Mouse (Mus musculus) brain, embryonic 14.5 days (tissue): Measurements from ENCODE around the gene Sec31a. TPM values are rescaled to one million over a fixed set of nuclear protein-coding genes. Genes with fewer than 3 reads are reported as not detected.

Experiments used
- DNase-seq: peaks from one replicate; pipeline ENCODE4 v3.0.0-alpha.2; 2011; ENCODE audit warnings: low read depth
- CTCF ChIP-seq: fragments of 200-500 bp; IDR thresholded peaks from 2 replicates; pipeline ENCODE4 v1.5.1; 2012; ENCODE audit warnings: inconsistent platforms, mild to moderate bottlenecking, moderate library complexity, borderline replicate concordance; ENCODE audit not compliant: insufficient read depth, insufficient read length; ENCODE audit errors: extremely low read depth
- POLR2A ChIP-seq: fragments of 200-500 bp; IDR thresholded peaks from 2 replicates; pipeline ENCODE4 v1.6.1; 2012; ENCODE audit warnings: mild to moderate bottlenecking, inconsistent platforms, borderline replicate concordance; ENCODE audit not compliant: poor library complexity, insufficient read depth, insufficient read length, severe bottlenecking; ENCODE audit errors: extremely low read depth
- polyA plus RNA-seq: library from polyadenylated mRNA; depleted of rRNA; stranded (reverse); fragments of >200 nt; gene quantifications from 2 replicates; pipeline ENCODE4 v1.2.3, GENCODE M21; 2012

Gene Sec31a
- polyA plus RNA-seq, 1 experiment, result 171 TPM

DNA sequence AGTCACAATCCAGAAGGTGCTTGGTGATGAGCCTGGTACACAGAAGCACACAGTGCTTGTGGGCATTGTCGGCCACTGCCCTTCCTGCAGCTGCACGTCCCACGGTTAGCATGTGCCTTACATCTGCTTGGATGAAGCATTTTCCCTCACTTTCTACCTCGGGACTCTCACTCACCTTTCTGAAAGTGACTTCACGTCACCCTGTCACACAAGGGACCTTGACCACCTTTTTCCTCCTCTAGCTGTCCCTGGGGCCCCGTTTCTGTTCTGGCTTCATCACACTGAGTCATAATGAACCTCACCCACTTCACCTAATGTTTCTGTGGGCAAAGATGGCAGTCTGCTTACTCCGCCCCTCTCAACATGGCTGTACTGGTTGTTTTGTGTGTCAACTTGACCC is 75.0 kb downstream of the Sec31a start:
- no peak for TF ChIP-seq POLR2A
- no peak for TF ChIP-seq CTCF
- no peak for DNase-seq

DNA sequence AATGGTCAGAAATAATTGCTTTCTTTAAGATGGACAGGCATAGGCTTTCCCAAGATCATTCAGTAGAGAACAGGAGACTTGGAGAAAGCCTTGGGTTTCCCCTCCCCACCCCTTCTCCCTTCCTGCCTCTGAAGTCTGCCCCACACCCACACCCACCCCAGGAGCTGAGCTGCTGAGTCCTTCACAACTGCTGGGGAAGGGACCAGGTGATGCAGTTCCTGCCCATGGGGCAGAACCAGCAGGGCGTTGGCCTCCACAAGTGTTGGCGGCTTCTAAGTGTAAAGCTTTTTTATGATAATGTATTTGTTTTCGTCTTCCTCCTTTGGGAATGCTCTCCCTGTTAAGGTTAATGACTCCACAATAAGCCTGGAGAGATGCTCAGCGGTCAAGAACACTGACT is 78.2 kb downstream of the Sec31a start:
- TF ChIP-seq CTCF (no peak), POLR2A (no peak)
- DNase-seq, result no peak

DNA sequence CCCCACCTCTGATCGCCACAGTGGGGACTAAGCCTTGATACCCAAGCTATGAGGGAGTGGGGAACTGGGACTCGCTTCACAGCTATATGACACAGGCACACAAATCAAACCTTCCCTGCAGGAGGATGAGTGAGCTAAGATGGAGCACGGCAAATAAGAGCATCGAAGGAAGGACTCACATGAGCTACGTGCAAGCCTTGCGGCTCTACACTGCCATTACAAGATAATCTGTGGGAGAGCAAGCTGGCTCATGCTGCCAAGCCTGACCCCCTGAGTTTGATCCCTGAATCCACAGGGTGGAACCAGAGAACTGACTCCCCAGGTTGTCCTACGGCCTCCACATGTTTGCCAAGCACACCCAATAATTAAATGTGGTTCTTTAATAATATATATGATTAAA is 79.2 kb downstream of the Sec31a start:
- TF ChIP-seq POLR2A (no peak), CTCF (no peak)

DNA sequence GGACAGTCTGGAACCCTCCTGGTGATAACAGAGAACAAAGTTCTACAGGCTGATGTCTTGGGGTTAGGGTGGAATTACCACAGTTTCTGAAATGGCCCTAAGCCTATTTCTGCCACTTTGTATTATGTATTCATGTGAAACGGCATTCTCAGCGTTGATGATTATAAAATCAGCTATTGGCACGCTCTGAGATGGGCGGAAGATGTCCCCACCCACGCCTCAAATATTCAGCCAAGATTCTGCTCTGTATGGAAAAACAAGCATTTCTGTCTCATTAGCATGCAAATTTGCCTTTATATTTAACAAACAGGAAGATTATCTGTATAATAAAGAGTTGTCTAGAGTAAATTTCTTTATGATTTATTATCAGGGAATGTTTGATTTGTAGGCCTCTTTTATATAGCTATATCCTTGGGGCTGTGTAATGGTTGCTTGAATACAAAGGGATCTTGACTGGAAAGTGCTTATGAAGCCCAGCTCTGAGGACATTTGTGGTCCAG is 80.4 kb downstream of the Sec31a start:
- no peak for DNase-seq

More for the DNA sequence above, 79.2 kb downstream of the Sec31a start:
- no peak for DNase-seq

DNA sequence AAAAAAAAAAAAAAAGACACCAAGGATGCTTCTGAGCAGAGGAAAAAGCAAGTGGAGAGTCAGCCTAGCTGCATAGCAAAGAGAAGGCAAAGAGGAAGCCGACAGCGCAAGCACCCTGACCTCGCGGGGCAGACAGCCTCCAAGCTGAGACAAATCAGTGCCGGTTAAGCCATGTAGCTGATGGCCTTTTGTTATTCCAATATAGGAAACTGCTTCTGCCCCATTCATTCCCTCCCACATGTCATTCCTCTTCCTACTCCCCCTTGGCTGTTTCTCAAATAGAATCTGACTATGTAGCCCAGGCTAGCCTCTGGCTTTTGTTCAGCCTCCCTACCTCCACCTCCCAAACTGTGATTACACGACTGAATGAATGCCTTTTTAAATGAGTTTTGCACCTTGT is 81.3 kb downstream of the Sec31a start:
- DNase-seq, result no peak
- no peak for TF ChIP-seq POLR2A
- TF ChIP-seq CTCF, result no peak

More for the DNA sequence above, 80.4 kb downstream of the Sec31a start:
- TF ChIP-seq CTCF (no peak), POLR2A (no peak)

DNA sequence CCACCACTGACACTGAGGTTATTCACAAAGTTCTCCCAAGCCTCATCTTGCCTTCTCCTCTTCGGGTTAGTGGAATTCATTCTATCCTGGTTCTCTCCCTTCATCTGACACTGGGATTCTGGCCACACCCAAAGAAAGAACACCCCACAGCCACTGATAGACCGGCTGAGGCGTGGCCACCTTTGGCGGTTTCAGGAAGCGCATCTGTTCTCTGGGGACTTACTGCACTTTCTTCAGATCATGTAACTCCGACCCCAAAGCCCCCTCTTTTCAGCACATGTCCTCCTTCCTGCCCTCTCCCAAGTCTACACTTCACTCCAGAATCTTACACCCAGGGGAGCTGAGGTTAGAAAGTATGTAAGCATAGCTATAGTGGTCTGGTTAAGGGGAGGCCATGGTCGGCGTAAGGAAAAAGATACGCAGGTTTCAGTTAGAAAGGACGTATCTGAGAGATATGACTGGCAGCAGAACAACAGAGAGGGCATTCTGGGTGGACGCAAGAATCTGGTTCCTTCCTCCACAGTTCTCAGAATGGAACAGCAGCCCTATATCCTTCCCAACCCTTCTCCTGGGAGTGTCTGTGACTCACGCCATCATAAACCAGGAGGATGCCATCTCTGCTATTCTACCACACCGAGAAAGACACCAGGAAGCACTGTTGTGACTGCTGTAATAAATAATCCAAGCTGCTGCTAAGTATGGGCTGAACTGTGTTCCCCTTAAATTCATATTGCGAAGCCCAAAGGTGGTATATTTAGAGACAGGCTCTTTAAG is 82.2 kb downstream of the Sec31a start:
- TF ChIP-seq POLR2A (no peak), CTCF (no peak)
- DNase-seq, result no peak

DNA sequence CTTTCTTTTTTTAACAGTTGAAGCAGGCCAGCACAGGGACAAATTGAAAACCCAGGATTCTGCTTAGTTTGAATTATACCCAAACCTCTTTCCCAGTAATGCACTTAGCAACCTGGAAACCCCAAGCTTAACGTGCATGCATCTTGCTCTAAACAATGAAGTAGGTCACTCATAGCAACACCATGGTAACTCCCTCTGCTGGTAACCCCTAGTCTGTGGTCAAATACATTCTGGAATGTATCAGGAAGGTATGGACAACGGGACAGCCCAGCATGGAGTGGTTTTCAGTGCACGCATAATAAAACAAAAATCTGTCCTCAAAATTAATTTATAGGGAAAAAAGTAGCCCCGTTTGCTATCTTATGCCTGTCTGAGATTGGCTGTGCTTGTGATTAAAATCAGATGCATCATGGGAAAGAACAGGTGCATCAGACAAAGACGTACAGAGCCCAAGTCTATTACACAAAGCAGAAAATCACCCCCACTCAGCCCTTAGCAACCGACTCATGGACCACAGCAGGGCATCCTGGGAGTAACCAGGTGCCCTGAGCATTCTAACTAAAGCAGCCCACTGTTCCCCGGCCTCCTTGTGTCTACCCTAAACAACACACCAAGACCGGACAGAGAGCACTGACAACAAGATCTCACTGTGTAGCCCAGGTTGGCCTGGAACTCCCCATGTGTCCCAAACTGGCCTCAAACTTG is 83.6 kb downstream of the Sec31a start:
- peak; percentile 47 for DNase-seq
- TF ChIP-seq CTCF (peak; percentile 0; the same call in 1 of the 2 replicates), POLR2A (no peak)

DNA sequence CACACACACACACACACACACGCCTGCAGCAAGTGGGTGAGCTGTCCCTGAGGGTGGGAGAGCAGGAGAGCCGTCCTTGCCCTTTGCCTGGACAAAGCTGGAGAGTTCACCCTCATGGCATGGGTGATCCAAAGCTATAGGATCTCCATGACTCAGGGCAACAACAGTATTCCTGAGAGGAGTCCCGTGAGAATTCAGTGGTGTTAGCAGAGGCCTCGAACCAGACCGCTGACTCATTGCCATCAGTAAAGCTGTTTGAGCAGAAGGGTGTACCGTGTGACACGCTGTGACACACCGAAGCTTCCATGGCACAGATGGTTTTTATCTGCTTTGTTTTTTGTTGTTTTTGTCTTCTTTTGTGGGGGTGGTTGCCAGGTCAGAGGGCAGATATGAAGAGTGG is 84.4 kb downstream of the Sec31a start:
- TF ChIP-seq CTCF (no peak), POLR2A (no peak)
- DNase-seq, result no peak

DNA sequence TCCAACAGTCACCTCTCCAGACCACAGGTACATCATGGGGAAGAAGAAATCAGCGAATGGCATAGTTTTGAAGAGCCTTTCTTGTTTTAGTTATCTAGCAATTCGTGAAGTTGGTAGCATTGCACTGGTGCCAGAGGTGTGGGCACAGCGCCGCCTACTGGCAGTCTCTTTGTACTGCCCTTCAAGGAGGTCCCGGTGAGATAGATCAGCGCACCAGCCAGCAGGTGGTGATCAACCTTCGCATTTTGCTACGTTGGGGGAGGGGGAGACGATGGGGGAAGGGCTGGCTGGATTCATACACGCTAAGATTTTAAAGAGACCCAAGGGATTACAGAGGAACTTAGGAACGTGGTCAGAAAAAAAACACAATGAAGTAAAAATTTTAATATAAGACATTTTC is 94.0 kb downstream of the Sec31a start:
- TF ChIP-seq CTCF, result peak; percentile 99
- TF ChIP-seq POLR2A, result no peak
- peak; percentile 93 for DNase-seq

DNA sequence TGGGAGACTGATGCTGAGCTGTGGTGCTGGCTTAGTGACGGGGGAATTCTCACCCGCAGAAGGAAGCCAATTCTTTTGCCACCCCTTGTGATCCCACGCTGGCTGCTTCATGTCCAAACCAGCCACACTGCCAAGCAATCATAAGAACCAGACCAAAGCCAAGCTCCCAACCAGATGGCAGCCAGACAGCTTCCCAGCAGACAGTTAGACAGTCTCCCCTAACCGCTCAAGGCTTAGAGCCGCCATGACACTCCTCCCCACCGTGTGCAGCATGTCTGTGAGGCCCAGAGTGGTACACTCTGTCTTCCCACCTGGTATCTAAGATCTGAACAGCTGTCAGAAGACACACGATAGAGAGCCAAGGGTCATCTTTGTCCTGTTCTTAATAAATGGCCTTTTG is 98.2 kb downstream of the Sec31a start:
- peak; percentile 51 for DNase-seq
- TF ChIP-seq CTCF (no peak), POLR2A (no peak)

DNA sequence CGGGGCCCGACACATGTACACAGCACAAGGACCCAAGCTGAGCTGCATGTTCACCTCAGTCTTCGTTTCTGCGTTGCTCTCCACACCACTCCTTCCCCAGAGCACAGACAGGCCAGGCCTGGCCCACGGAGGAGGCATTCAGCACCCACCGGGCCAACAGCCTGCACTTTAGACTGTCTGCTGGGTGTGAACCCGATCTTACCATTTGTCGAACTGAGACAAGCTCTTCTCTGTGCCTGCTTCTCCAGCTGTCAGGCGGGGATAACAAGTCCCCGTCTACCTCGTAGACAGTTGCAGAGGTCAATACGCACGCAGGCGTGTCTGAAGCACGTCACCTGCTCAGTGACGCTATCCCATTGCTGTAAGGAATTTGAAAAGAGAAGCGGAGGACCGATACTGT is 99.0 kb downstream of the Sec31a start:
- TF ChIP-seq CTCF, result no peak
- TF ChIP-seq POLR2A, result no peak

More for the DNA sequence above, 99.0 kb downstream of the Sec31a start:
- no peak for DNase-seq
